Mouse (Mus musculus): ENCODE data around the gene Tmem147.
"Not testable (repeated sequence)": the region's sequence is repeated elsewhere in the genome, so short reads cannot be mapped to it uniquely, and the experiment has no call there.

Tmem147 gene

GRCm38 (mm10) chr7:30729396-30730063, at the start of gene Tmem147:
TSS of gene Tmem147 (minus strand) at chr7:30729540.
- DNase-seq: peak; percentile 95

- no peak for DNase-seq
Measured at GRCm38 (mm10) chr7:30777911-30778310, 48.6 kb upstream of the Tmem147 start.

GRCm38 (mm10) chr7:30777081-30777579, 47.8 kb upstream of the Tmem147 start:
- no peak for DNase-seq

- no peak for DNase-seq
Measured at GRCm38 (mm10) chr7:30776104-30776503, 46.8 kb upstream of the Tmem147 start.

- no peak for DNase-seq
Measured at GRCm38 (mm10) chr7:30769236-30769635, 39.9 kb upstream of the Tmem147 start.

GRCm38 (mm10) chr7:30766408-30766807, 37.1 kb upstream of the Tmem147 start:
- no peak for DNase-seq

GRCm38 (mm10) chr7:30765173-30765572, 35.8 kb upstream of the Tmem147 start:
- DNase-seq: no peak

- DNase-seq: no peak
Measured at GRCm38 (mm10) chr7:30763456-30763855, 34.1 kb upstream of the Tmem147 start, which contains the start of gene Dmkn. TSS of gene Dmkn (plus strand) at chr7:30763756.

GRCm38 (mm10) chr7:30761769-30762352, 32.5 kb upstream of the Tmem147 start:
- no peak for DNase-seq

- DNase-seq: peak; percentile 60
Measured at GRCm38 (mm10) chr7:30758853-30759252, 29.5 kb upstream of the Tmem147 start.

GRCm38 (mm10) chr7:30757001-30757400, 27.7 kb upstream of the Tmem147 start:
- no peak for DNase-seq

- no peak for DNase-seq
Measured at GRCm38 (mm10) chr7:30751086-30751669, 21.8 kb upstream of the Tmem147 start, which contains the start of gene Sbsn. TSS of gene Sbsn (plus strand) at chr7:30751471.

GRCm38 (mm10) chr7:30749824-30750606, 20.7 kb upstream of the Tmem147 start:
- no peak for DNase-seq

- no peak for DNase-seq
Measured at GRCm38 (mm10) chr7:30747525-30748204, 18.3 kb upstream of the Tmem147 start.

- DNase-seq: peak; percentile 75
Measured at GRCm38 (mm10) chr7:30744022-30744598, 14.8 kb upstream of the Tmem147 start.

- peak; percentile 10 for DNase-seq
Measured at GRCm38 (mm10) chr7:30743617-30744016, 14.3 kb upstream of the Tmem147 start, which contains the start of gene Gapdhs. TSS of gene Gapdhs (minus strand) at chr7:30743681.

GRCm38 (mm10) chr7:30742570-30742969, 13.2 kb upstream of the Tmem147 start:
- not testable (repeated sequence) for DNase-seq

GRCm38 (mm10) chr7:30736211-30736610, 6.9 kb upstream of the Tmem147 start:
- no peak for DNase-seq

- DNase-seq: not testable (repeated sequence)
Measured at GRCm38 (mm10) chr7:30730064-30730722, 853 bp upstream of the Tmem147 start.

- no peak for DNase-seq
Measured at GRCm38 (mm10) chr7:30728739-30729395, 473 bp downstream of the Tmem147 start.

- DNase-seq: no peak
Measured at GRCm38 (mm10) chr7:30728214-30728613, 1.1 kb downstream of the Tmem147 start.

Data from lung, postnatal 10 days (tissue).